Mouse (Mus musculus): ENCODE measurements around the gene Nr3c2.

Nr3c2 gene

GRCm38 (mm10) chr8:77170439-77170759, 271.2 kb downstream of the Nr3c2 start:
- DNase-seq (ENCODE audit: low spot score in 2 of 2): no peak

- DNase-seq (ENCODE audit: low spot score in 2 of 2): peak in 1 of 2 experiments; percentile 36
These were observed 273.9 kb downstream of the Nr3c2 start for GRCm38 (mm10) chr8:77173075-77173657.

- no peak for DNase-seq (ENCODE audit: low spot score in 2 of 2)
These were observed 274.5 kb downstream of the Nr3c2 start for GRCm38 (mm10) chr8:77173736-77174135.

GRCm38 (mm10) chr8:77175471-77175870, 276.2 kb downstream of the Nr3c2 start:
- no peak for DNase-seq (ENCODE audit: low spot score in 2 of 2)

- DNase-seq (ENCODE audit: low spot score in 2 of 2): no peak
These were observed 277.1 kb downstream of the Nr3c2 start for GRCm38 (mm10) chr8:77176343-77176742.

- DNase-seq (ENCODE audit: low spot score in 2 of 2): no peak
These were observed 286.6 kb downstream of the Nr3c2 start for GRCm38 (mm10) chr8:77185816-77186215.

GRCm38 (mm10) chr8:77186914-77187536, 287.8 kb downstream of the Nr3c2 start:
- DNase-seq (ENCODE audit: low spot score in 2 of 2): no peak

GRCm38 (mm10) chr8:77187748-77188147, 288.5 kb downstream of the Nr3c2 start:
- DNase-seq (ENCODE audit: low spot score in 2 of 2): no peak

GRCm38 (mm10) chr8:77188298-77188697, 289.1 kb downstream of the Nr3c2 start:
- no peak for DNase-seq (ENCODE audit: low spot score in 2 of 2)

- peak; percentile 36 to 48 for DNase-seq (ENCODE audit: low spot score in 2 of 2)
These were observed 290.1 kb downstream of the Nr3c2 start for GRCm38 (mm10) chr8:77189318-77189717.

GRCm38 (mm10) chr8:77190393-77190792, 291.2 kb downstream of the Nr3c2 start:
- no peak for DNase-seq (ENCODE audit: low spot score in 2 of 2)

GRCm38 (mm10) chr8:77209297-77209696, 310.1 kb downstream of the Nr3c2 start:
- DNase-seq (ENCODE audit: low spot score in 2 of 2): no peak

GRCm38 (mm10) chr8:77213893-77214464, 314.7 kb downstream of the Nr3c2 start:
- no peak for DNase-seq (ENCODE audit: low spot score in 2 of 2)

GRCm38 (mm10) chr8:77214665-77215064, 315.4 kb downstream of the Nr3c2 start:
- peak; percentile 29 to 33 for DNase-seq (ENCODE audit: low spot score in 2 of 2)

GRCm38 (mm10) chr8:77215191-77215590, 315.9 kb downstream of the Nr3c2 start:
- DNase-seq (ENCODE audit: low spot score in 2 of 2): no peak

- no peak for DNase-seq (ENCODE audit: low spot score in 2 of 2)
These were observed 323.9 kb downstream of the Nr3c2 start for GRCm38 (mm10) chr8:77223123-77223522.

GRCm38 (mm10) chr8:77227742-77228141, 328.5 kb downstream of the Nr3c2 start:
- DNase-seq (ENCODE audit: low spot score in 2 of 2): no peak

- DNase-seq (ENCODE audit: low spot score in 2 of 2): no peak
These were observed 329.4 kb downstream of the Nr3c2 start for GRCm38 (mm10) chr8:77228688-77229087.

- no peak for DNase-seq (ENCODE audit: low spot score in 2 of 2)
These were observed 332.0 kb downstream of the Nr3c2 start for GRCm38 (mm10) chr8:77231211-77231610.

- DNase-seq (ENCODE audit: low spot score in 2 of 2): no peak
These were observed 332.6 kb downstream of the Nr3c2 start for GRCm38 (mm10) chr8:77231834-77232233.

GRCm38 (mm10) chr8:77232411-77232810, 333.2 kb downstream of the Nr3c2 start:
- DNase-seq (ENCODE audit: low spot score in 2 of 2): no peak

GRCm38 (mm10) chr8:77236701-77237100, 337.5 kb downstream of the Nr3c2 start:
- no peak for DNase-seq (ENCODE audit: low spot score in 2 of 2)

GRCm38 (mm10) chr8:77239462-77239861, 340.2 kb downstream of the Nr3c2 start:
- no peak for DNase-seq (ENCODE audit: low spot score in 2 of 2)

- no peak for DNase-seq (ENCODE audit: low spot score in 2 of 2)
These were observed 342.1 kb downstream of the Nr3c2 start for GRCm38 (mm10) chr8:77241381-77241780.

All from right cerebral cortex, postnatal 10 days (tissue).